Mouse (Mus musculus) hindbrain, embryonic 10.5 days (tissue): ENCODE measurements around the gene Acot11. TPM values are rescaled to one million over a fixed set of nuclear protein-coding genes. Genes with fewer than 3 reads are reported as not detected.
"Not testable (repeated sequence)": the region's sequence is repeated elsewhere in the genome, so short reads cannot be mapped to it uniquely, and the experiment has no call there.

ENCODE experiments used
- DNase-seq: peaks from one replicate; pipeline ENCODE4 v3.0.0-alpha.2; 2017; ENCODE audit warnings: low spot score
- H3K27ac ChIP-seq: fragments of 300-500 bp; sonication (generic); 2 replicates; pipeline ENCODE4 v1.5.1; 2016; ENCODE audit warnings: mild to moderate bottlenecking, moderate library complexity
- H3K27me3 ChIP-seq: fragments of 300-500 bp; sonication (generic); 2 replicates; pipeline ENCODE4 v1.6.1; 2016; ENCODE audit warnings: mild to moderate bottlenecking; ENCODE audit not compliant: poor library complexity, insufficient read depth, severe bottlenecking
- H3K36me3 ChIP-seq: fragments of 300-500 bp; sonication (generic); 2 replicates; pipeline ENCODE4 v1.6.1; 2016; ENCODE audit warnings: mild to moderate bottlenecking, moderate library complexity
- H3K4me1 ChIP-seq: fragments of 300-500 bp; sonication (generic); replicated peaks from 2 replicates; pipeline ENCODE4 v1.6.1; 2016; ENCODE audit warnings: mild to moderate bottlenecking
- H3K4me3 ChIP-seq: fragments of 300-500 bp; sonication (generic); 2 replicates; pipeline ENCODE4 v1.5.1; 2016; ENCODE audit warnings: mild to moderate bottlenecking, moderate library complexity
- H3K9me3 ChIP-seq: fragments of 300-500 bp; sonication (generic); 2 replicates; pipeline ENCODE4 v1.6.1; 2016; ENCODE audit warnings: mild to moderate bottlenecking, moderate library complexity
- WGBS: fragments of 180-500 bp; shearing (Covaris S2); methylation state at CpG from one replicate; pipeline ENCODE4 v1.1.7; 2016; 5-methylcytosine and 5-hydroxymethylcytosine counted together
- polyA plus RNA-seq: library from polyadenylated mRNA; unstranded; fragments of >200 nt; fragmentation: Nextera tagmentation; extraction: Ambion mirVana; gene quantifications from 2 replicates; pipeline ENCODE4 v1.2.1, GENCODE M21; 2016

Gene Acot11
- polyA plus RNA-seq, 1 experiment from 2014 or later = 1.8 TPM

- no peak overlapping the region for H3K4me3 ChIP-seq
- no peaks in the 10 kb centered on the region for H3K36me3 ChIP-seq
- H3K27me3 ChIP-seq = no peaks in the 10 kb centered on the region
- DNase-seq = no peak
- no peak overlapping the region for H3K27ac ChIP-seq
- 82% methylated on average over 7 of the region's 7 CpGs for WGBS
- H3K4me1 ChIP-seq = peaks cover 46% of the 10 kb centered on the region
- no peaks in the 10 kb centered on the region for H3K9me3 ChIP-seq
These were observed 58.9 kb downstream of the Acot11 start for GRCm38 (mm10) chr4:106745862-106746261.

- Histone ChIP-seq H3K27ac (no peak overlapping the region), H3K9me3 (no peaks in the 10 kb centered on the region), H3K27me3 (no peaks in the 10 kb centered on the region; the same call in 1 of the 2 replicates), H3K36me3 (no peaks in the 10 kb centered on the region), H3K4me1 (no peaks in the 10 kb centered on the region), H3K4me3 (no peak overlapping the region)
- no peak for DNase-seq
- WGBS = 84% methylated on average over 3 of the region's 3 CpGs
These were observed 66.9 kb downstream of the Acot11 start for GRCm38 (mm10) chr4:106737904-106738303.

- not testable (repeated sequence) for H3K36me3 ChIP-seq
- WGBS = 84% methylated on average over 1 of the region's 1 CpGs
These were observed 67.9 kb downstream of the Acot11 start for GRCm38 (mm10) chr4:106736884-106737283.

GRCm38 (mm10) chr4:106733636-106734035 lies 71.2 kb downstream of the Acot11 start, which contains the start of gene Fam151a:
TSS of gene Fam151a (plus strand) at chr4:106733889.
- Histone ChIP-seq H3K27me3 (no peaks in the 10 kb centered on the region; the same call in 1 of the 2 replicates), H3K27ac (no peak within 1 kb of the TSS), H3K9me3 (no peaks in the 10 kb centered on the region), H3K36me3 (no peaks in the 10 kb centered on the region), H3K4me3 (no peak within 1 kb of the TSS), H3K4me1 (no peaks in the 10 kb centered on the region; the same call in 1 of the 2 replicates)
- DNase-seq = no peak
- 63% methylated on average over 4 of the region's 4 CpGs for WGBS

More at GRCm38 (mm10) chr4:106736884-106737283, 67.9 kb downstream of the Acot11 start:
- H3K4me3 ChIP-seq, H3K27me3 ChIP-seq, DNase-seq, H3K27ac ChIP-seq, H3K4me1 ChIP-seq, H3K9me3 ChIP-seq: not testable (repeated sequence)

- H3K9me3 ChIP-seq = no peaks in the 10 kb centered on the region
- no peak within 1 kb of the TSS for H3K27ac ChIP-seq
- no peaks in the 10 kb centered on the region for H3K36me3 ChIP-seq
- H3K27me3 ChIP-seq = no peaks in the 10 kb centered on the region; the same call in 1 of the 2 replicates
- no peak for DNase-seq
- 89% methylated on average over 7 of the region's 7 CpGs for WGBS
- H3K4me1 ChIP-seq = no peaks in the 10 kb centered on the region; the same call in 1 of the 2 replicates
- H3K4me3 ChIP-seq = no peak within 1 kb of the TSS
These were observed 74.0 kb downstream of the Acot11 start, which contains the start of gene Mroh7 for GRCm38 (mm10) chr4:106730814-106731213. TSS of gene Mroh7 (minus strand) at chr4:106730925.

- Histone ChIP-seq H3K27ac (no peak overlapping the region), H3K27me3 (no peaks in the 10 kb centered on the region), H3K4me1 (no peaks in the 10 kb centered on the region), H3K4me3 (no peak overlapping the region), H3K36me3 (no peaks in the 10 kb centered on the region), H3K9me3 (no peaks in the 10 kb centered on the region)
- 90% methylated on average over 4 of the region's 4 CpGs for WGBS
- DNase-seq = no peak
These were observed 84.2 kb downstream of the Acot11 start for GRCm38 (mm10) chr4:106720631-106721030.

- H3K27me3 ChIP-seq = 0 out of 2 replicates have a peak, but pooled peaks cover 6% of the 10 kb centered on the region
- H3K9me3 ChIP-seq = no peaks in the 10 kb centered on the region
- WGBS = 95% methylated on average over 6 of the region's 6 CpGs
- peaks cover 8% of the 10 kb centered on the region for H3K4me1 ChIP-seq
- no peak overlapping the region for H3K27ac ChIP-seq
- no peak for DNase-seq
- H3K36me3 ChIP-seq = no peaks in the 10 kb centered on the region
- H3K4me3 ChIP-seq = no peak overlapping the region
These were observed 91.2 kb downstream of the Acot11 start for GRCm38 (mm10) chr4:106713622-106714021.

GRCm38 (mm10) chr4:106708408-106708807 lies 96.4 kb downstream of the Acot11 start:
- Histone ChIP-seq H3K4me3 (peak overlapping the region; percentile 16; the same call in 1 of the 2 replicates), H3K4me1 (peaks cover 31% of the 10 kb centered on the region), H3K27ac (no peak overlapping the region; the same call in 1 of the 2 replicates), H3K27me3 (0 out of 2 replicates have a peak, but pooled peaks cover 17% of the 10 kb centered on the region), H3K36me3 (no peaks in the 10 kb centered on the region), H3K9me3 (no peaks in the 10 kb centered on the region)
- DNase-seq = peak; percentile 85
- 2% methylated on average over 8 of the region's 8 CpGs for WGBS

GRCm38 (mm10) chr4:106707957-106708356 lies 96.8 kb downstream of the Acot11 start:
- no peaks in the 10 kb centered on the region for H3K9me3 ChIP-seq
- WGBS = 43% methylated on average over 5 of the region's 5 CpGs
- H3K27ac ChIP-seq = no peak overlapping the region; the same call in 1 of the 2 replicates
- peaks cover 31% of the 10 kb centered on the region for H3K4me1 ChIP-seq
- DNase-seq = no peak
- no peaks in the 10 kb centered on the region for H3K36me3 ChIP-seq
- H3K27me3 ChIP-seq = peaks cover 20% of the 10 kb centered on the region; the same call in 1 of the 2 replicates
- H3K4me3 ChIP-seq = peak overlapping the region; percentile 16; the same call in 1 of the 2 replicates

- Histone ChIP-seq H3K4me3 (no peak overlapping the region), H3K27ac (peak overlapping the region; percentile 76), H3K4me1 (peaks cover 42% of the 10 kb centered on the region), H3K9me3 (no peaks in the 10 kb centered on the region), H3K36me3 (no peaks in the 10 kb centered on the region), H3K27me3 (peaks cover 24% of the 10 kb centered on the region; the same call in 1 of the 2 replicates)
- WGBS = 45% methylated on average over 8 of the region's 8 CpGs
- no peak for DNase-seq
These were observed 99.6 kb downstream of the Acot11 start for GRCm38 (mm10) chr4:106705096-106705665.

GRCm38 (mm10) chr4:106704416-106704815 lies 100.4 kb downstream of the Acot11 start:
- DNase-seq = no peak
- 66% methylated on average over 11 of the region's 11 CpGs for WGBS
- H3K4me3 ChIP-seq = no peak overlapping the region
- peak overlapping the region; percentile 76; the same call in 1 of the 2 replicates for H3K27ac ChIP-seq
- peaks cover 47% of the 10 kb centered on the region for H3K4me1 ChIP-seq
- no peaks in the 10 kb centered on the region for H3K9me3 ChIP-seq
- peaks cover 18% of the 10 kb centered on the region; the same call in 1 of the 2 replicates for H3K27me3 ChIP-seq
- no peaks in the 10 kb centered on the region for H3K36me3 ChIP-seq

- WGBS = 79% methylated on average over 10 of the region's 10 CpGs
- H3K9me3 ChIP-seq = no peaks in the 10 kb centered on the region
- no peaks in the 10 kb centered on the region for H3K36me3 ChIP-seq
- no peak overlapping the region for H3K4me3 ChIP-seq
- no peak for DNase-seq
- H3K27ac ChIP-seq = no peak overlapping the region
- H3K27me3 ChIP-seq = peaks cover 18% of the 10 kb centered on the region; the same call in 1 of the 2 replicates
- H3K4me1 ChIP-seq = peaks cover 47% of the 10 kb centered on the region
These were observed 100.8 kb downstream of the Acot11 start for GRCm38 (mm10) chr4:106703956-106704355.

GRCm38 (mm10) chr4:106700798-106701197 lies 104.0 kb downstream of the Acot11 start:
- WGBS = 64% methylated on average over 4 of the region's 4 CpGs
- H3K27me3 ChIP-seq = peaks cover 14% of the 10 kb centered on the region; the same call in 1 of the 2 replicates
- H3K4me1 ChIP-seq = peaks cover 35% of the 10 kb centered on the region
- H3K4me3 ChIP-seq = no peak overlapping the region
- no peak overlapping the region; the same call in 1 of the 2 replicates for H3K27ac ChIP-seq
- no peaks in the 10 kb centered on the region for H3K9me3 ChIP-seq
- no peak for DNase-seq
- no peaks in the 10 kb centered on the region for H3K36me3 ChIP-seq
